Mouse (Mus musculus) cerebellum, postnatal 10 days (tissue): ENCODE measurements at regions not wholly inside any gene's neighbourhood (a gene's known extent, or its start where the extent isn't known, plus 50 kb on each side); places are given as distances from the start of the nearest gene placed in this dataset.

Source experiments
- DNase-seq, 2 experiments: peaks; one replicate each; pipeline ENCODE4 v3.0.0; 2021; ENCODE audit warnings: mixed read lengths in 2 of 2

GRCm38 (mm10) chr2:173456083-173456482, 66.3 kb upstream of the 1700021F07Rik start:
- DNase-seq = peak in 1 of 2 experiments; percentile 5

GRCm38 (mm10) chr2:173456924-173457623, 65.3 kb upstream of the 1700021F07Rik start:
- no peak for DNase-seq

- DNase-seq = no peak
These were observed 64.6 kb upstream of the 1700021F07Rik start for GRCm38 (mm10) chr2:173457624-173458320.

- peak; percentile 40 to 64 for DNase-seq
These were observed 63.5 kb upstream of the 1700021F07Rik start for GRCm38 (mm10) chr2:173458861-173459260.

GRCm38 (mm10) chr2:173463313-173463712, 59.1 kb upstream of the 1700021F07Rik start:
- no peak for DNase-seq

GRCm38 (mm10) chr2:173464562-173464961, 57.8 kb upstream of the 1700021F07Rik start:
- DNase-seq = no peak

GRCm38 (mm10) chr2:173465006-173465620, 57.3 kb upstream of the 1700021F07Rik start:
- DNase-seq = no peak

GRCm38 (mm10) chr2:173468136-173468535, 54.2 kb upstream of the 1700021F07Rik start:
- DNase-seq = no peak

GRCm38 (mm10) chr2:173469756-173470155, 52.6 kb upstream of the 1700021F07Rik start:
- DNase-seq = no peak
